Mouse (Mus musculus) liver, embryonic 14.5 days (tissue): ENCODE results near the gene Scn11a.

Source experiments
- CTCF ChIP-seq: IDR thresholded peaks from 2 replicates; pipeline ENCODE4 v1.5.1; 2016; ENCODE audit warnings: antibody characterized with exemption, low read depth, control low read depth
- EP300 ChIP-seq: IDR thresholded peaks from 2 replicates; pipeline ENCODE4 v1.6.1; 2016; ENCODE audit warnings: antibody characterized with exemption, low read depth

- TF ChIP-seq CTCF, result no peak
- no peak for TF ChIP-seq EP300
These were observed 99.9 kb downstream of the Scn11a start for GRCm38 (mm10) chr9:119725293-119725862.
